Mouse (Mus musculus) G1E-ER4 (cell line): ENCODE data around the gene Ear1. TPM values are rescaled to one million over a fixed set of nuclear protein-coding genes. Genes with fewer than 3 reads are reported as not detected.
"Not testable (repeated sequence)": the region's sequence is repeated elsewhere in the genome, so short reads cannot be mapped to it uniquely, and the experiment has no call there.

Experiments used
- GATA1 ChIP-seq: IDR thresholded peaks from one replicate; pipeline ENCODE4 v1.8.0; 2012; ENCODE audit warnings: low read length, inconsistent platforms
- polyA plus RNA-seq: library from polyadenylated mRNA; stranded (reverse); fragments of >175 nt; gene quantifications from 2 replicates; pipeline ENCODE4 v1.2.3, GENCODE M21; 2012

Ear1 gene
- not detected in 2 replicates for polyA plus RNA-seq

GRCm38 (mm10) chr14:43875417-43875816, at the start of gene Ear1:
TSS of gene Ear1 (minus strand) at chr14:43875517.
- TF ChIP-seq GATA1, result not testable (repeated sequence)

GRCm38 (mm10) chr14:43924688-43925403, 49.5 kb upstream of the Ear1 start, which contains the start of gene Gm8113:
TSS of gene Gm8113 (plus strand) at chr14:43925390.
- TF ChIP-seq GATA1, result not testable (repeated sequence)

DNA sequence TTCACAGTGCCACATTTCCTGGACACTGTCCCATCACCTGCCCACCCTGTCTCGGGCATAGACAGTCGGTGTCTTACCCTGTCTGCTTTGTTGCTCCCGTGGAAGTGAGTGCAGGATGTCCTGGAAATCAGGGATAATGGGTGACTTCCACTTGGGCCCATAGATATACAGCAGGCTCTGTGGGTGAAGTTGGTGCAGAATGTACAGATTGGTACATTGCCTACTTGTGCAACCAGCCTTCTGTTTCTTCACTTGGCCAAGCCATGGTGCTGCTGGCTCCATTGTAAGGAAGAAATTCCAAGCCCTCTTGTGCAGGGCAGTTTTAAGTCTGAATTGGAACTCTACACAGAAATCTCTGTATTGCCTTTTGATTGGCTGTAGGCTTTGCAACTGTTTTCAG, 48.1 kb upstream of the Ear1 start, which contains the start of gene Ear10:
Ear10 (minus strand) TSS at position 101 of the 400 bp plus-strand sequence.
- TF ChIP-seq GATA1, result not testable (repeated sequence)

DNA sequence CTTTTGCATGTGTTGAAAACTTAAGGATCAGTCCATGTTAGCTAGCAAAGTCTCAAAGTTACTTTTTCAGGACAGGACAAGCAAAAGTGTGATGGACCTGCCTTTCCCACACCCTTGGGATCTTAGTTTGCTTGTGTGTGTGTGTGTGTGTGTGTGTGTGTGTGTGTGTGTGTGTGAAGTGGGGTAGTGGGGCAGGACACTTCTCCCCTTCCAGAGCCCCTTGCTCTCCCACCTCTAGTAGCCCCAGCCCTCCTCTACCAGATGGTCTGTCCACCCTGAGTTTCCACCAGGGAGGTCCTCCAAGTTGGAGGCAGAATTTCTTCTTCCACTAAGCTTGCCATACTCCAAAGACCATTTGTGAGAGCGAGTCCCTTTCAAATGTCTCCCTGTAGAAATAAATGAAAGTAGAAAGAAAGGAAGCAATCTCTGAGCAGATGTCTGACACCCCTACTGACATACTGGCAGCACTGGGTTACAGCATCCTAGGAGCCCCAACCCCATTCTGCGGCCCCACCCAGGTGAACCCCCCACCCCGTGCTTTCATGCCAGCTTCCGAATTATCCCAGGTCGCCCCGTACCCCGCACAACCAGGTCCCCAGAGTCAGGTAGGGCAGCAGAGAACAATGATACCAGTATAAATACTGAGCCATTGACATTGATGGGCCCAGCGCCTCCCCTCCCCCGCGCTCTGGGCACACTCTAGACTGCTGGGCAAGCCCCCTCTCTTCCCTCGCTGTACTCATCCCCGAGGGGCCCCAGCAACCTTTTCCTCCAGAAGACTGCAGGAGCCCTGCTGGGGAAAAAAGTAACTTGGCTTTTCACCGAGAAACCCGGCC, 79.0 kb downstream of the Ear1 start:
- no peak for TF ChIP-seq GATA1

DNA sequence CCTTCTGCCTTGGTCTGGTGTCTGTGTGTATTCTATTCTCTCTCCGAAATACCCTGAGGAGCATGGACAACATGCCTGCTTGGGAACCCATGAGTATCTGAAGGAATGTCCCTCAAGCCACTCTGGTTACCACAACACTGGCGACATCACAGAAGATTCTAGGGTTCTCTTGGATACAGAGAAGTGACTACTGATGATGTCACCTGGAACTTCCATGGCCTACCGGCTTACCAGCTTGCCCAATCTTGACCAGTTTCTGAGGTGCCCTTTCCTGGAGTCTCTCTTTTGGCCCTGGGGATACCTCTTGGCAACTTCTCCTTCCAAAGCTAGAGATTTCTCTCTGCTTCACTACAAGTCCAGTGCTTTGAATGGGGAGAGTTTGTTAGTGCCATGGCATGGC, 90.7 kb downstream of the Ear1 start, which contains the start of gene Gm8180:
Gm8180 (minus strand) TSS at position 101 of the 400 bp plus-strand sequence.
- TF ChIP-seq GATA1, result not testable (repeated sequence)

Other genes with a start within 250 kb of the Ear1 start
- not detected in 2 replicates for gene Gm8165, start 198.3 kb downstream of the Ear1 start, polyA plus RNA-seq
- 2.1 and 10.4 TPM in 2 replicates for gene Gm7324, start 177.7 kb downstream of the Ear1 start, polyA plus RNA-seq
- not detected in 2 replicates for gene Gm16506, start 148.0 kb downstream of the Ear1 start, polyA plus RNA-seq
- gene Gm6526, start 127.7 kb downstream of the Ear1 start, polyA plus RNA-seq, result 0.14 and 0.17 TPM in 2 replicates
- not detected in 2 replicates for gene Gm8180, start 90.8 kb downstream of the Ear1 start, polyA plus RNA-seq
- not detected in 2 replicates for gene Ear10, start 48.0 kb upstream of the Ear1 start, polyA plus RNA-seq
- gene Gm8113, start 49.9 kb upstream of the Ear1 start, polyA plus RNA-seq, result 0.04 and 0.11 TPM in 2 replicates
- gene Ang5, start 81.6 kb upstream of the Ear1 start, polyA plus RNA-seq, result not detected in 2 replicates
- not detected in 2 replicates for gene Ang6, start 126.8 kb upstream of the Ear1 start, polyA plus RNA-seq
- gene Ear2, start 227.1 kb upstream of the Ear1 start, polyA plus RNA-seq, result not detected in 2 replicates
- gene Gm3327, start 248.3 kb upstream of the Ear1 start, polyA plus RNA-seq, result not detected in 2 replicates